Mouse (Mus musculus) forebrain, embryonic 13.5 days (tissue): Measurements from ENCODE around the gene Olfr685. TPM values are rescaled to one million over a fixed set of nuclear protein-coding genes. Genes with fewer than 3 reads are reported as not detected.

ENCODE experiments used
- polyA plus RNA-seq: library from polyadenylated mRNA; unstranded; fragments of >200 nt; fragmentation: Nextera tagmentation; extraction: Ambion mirVana; gene quantifications from 2 replicates; pipeline ENCODE4 v1.2.1, GENCODE M21; 2015

Gene Olfr685
- polyA plus RNA-seq, 1 experiment from 2014 or later, result not detected

Other genes starting within 250 kb of the Olfr685 start
- not detected in 2 replicates for gene Olfr670, start 223.4 kb downstream of the Olfr685 start, polyA plus RNA-seq
- gene Olfr671, start 206.9 kb downstream of the Olfr685 start, polyA plus RNA-seq, result not detected in 2 replicates
- gene Olfr672, start 184.0 kb downstream of the Olfr685 start, polyA plus RNA-seq, result not detected in 2 replicates
- not detected in 2 replicates for gene Olfr675, start 157.6 kb downstream of the Olfr685 start, polyA plus RNA-seq
- not detected in 2 replicates for gene Olfr676, start 153.3 kb downstream of the Olfr685 start, polyA plus RNA-seq
- not detected in 2 replicates for gene Olfr677, start 134.6 kb downstream of the Olfr685 start, polyA plus RNA-seq
- not detected in 2 replicates for gene Olfr678, start 121.5 kb downstream of the Olfr685 start, polyA plus RNA-seq
- gene Olfr679, start 104.8 kb downstream of the Olfr685 start, polyA plus RNA-seq, result not detected in 2 replicates
- not detected in 2 replicates for gene Olfr680-ps1, start 93.2 kb downstream of the Olfr685 start, polyA plus RNA-seq
- not detected in 2 replicates for gene Olfr681, start 69.2 kb downstream of the Olfr685 start, polyA plus RNA-seq
- not detected in 2 replicates for gene Olfr683, start 39.0 kb downstream of the Olfr685 start, polyA plus RNA-seq
- not detected in 2 replicates for gene Olfr684, start 22.4 kb downstream of the Olfr685 start, polyA plus RNA-seq
- not detected in 2 replicates for gene Olfr686, start 21.5 kb upstream of the Olfr685 start, polyA plus RNA-seq
- gene Olfr688, start 102.1 kb upstream of the Olfr685 start, polyA plus RNA-seq, result not detected in 2 replicates
- not detected in 2 replicates for gene Olfr689, start 125.2 kb upstream of the Olfr685 start, polyA plus RNA-seq
- not detected in 2 replicates for gene Olfr690, start 148.1 kb upstream of the Olfr685 start, polyA plus RNA-seq
- gene Olfr691, start 156.3 kb upstream of the Olfr685 start, polyA plus RNA-seq, result not detected in 2 replicates
- not detected in 2 replicates for gene Olfr692, start 182.2 kb upstream of the Olfr685 start, polyA plus RNA-seq
- gene Gm5901, start 189.0 kb upstream of the Olfr685 start, polyA plus RNA-seq, result not detected in 2 replicates
- gene Fam160a2, start 214.0 kb upstream of the Olfr685 start, polyA plus RNA-seq, result 44.9 and 45.5 TPM in 2 replicates
- gene Cnga4, start 218.6 kb upstream of the Olfr685 start, polyA plus RNA-seq, result not detected in 2 replicates
- 0.21 and 0.57 TPM in 2 replicates for gene Cckbr, start 239.7 kb upstream of the Olfr685 start, polyA plus RNA-seq